Mouse (Mus musculus) kidney, adult 2 months (tissue): ENCODE measurements around the gene Tcf20.

Source experiments
- CTCF ChIP-seq: fragments of 200-500 bp; conservative IDR thresholded peaks from 2 replicates; pipeline ENCODE4 v1.5.1; 2011; ENCODE audit warnings: low read depth, mild to moderate bottlenecking, control low read depth, low read length, moderate library complexity, mixed read lengths; ENCODE audit not compliant: insufficient read depth, insufficient read length
- POLR2A ChIP-seq: fragments of 200-500 bp; IDR thresholded peaks from one replicate; pipeline ENCODE4 v1.6.1; 2011; ENCODE audit warnings: low read depth, low read length, control low read depth

DNA sequence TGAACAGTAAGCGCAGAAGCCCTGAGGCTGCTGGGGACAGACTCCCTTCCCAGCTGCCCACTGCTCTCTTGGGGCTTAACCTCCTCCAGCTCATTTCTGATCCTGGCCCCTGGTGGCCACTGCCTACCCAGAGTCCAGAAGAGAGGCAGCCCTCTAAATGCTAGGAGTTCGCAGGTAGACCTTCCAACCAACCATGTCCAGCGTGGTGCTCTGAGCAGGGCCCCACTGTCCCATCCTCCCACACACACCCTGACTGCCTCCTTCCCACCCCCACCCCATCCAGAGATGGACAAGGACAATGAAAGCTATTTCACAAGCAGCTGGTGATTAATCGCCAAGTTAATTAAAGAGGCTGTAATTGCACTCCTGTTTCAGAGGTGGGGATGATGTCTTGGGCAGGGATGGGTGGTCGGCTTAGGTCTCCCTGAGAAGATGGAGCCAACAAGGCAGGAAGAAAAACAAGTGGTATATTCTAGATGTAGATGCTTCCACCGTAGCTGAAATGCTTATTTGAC is 1.6 kb upstream of the Tcf20 start:
- TF ChIP-seq CTCF (no peak), POLR2A (no peak)
